Mouse (Mus musculus) adrenal gland, postnatal 14 days (tissue): ENCODE measurements around the gene Foxp1. TPM values are rescaled to one million over a fixed set of nuclear protein-coding genes. Genes with fewer than 3 reads are reported as not detected.

Experiments used
- DNase-seq: peaks from one replicate; pipeline ENCODE4 v3.0.0; 2021; ENCODE audit warnings: mixed read lengths
- total RNA-seq: library from RNA; stranded (reverse); gene quantifications from 2 replicates; pipeline ENCODE4 v1.2.3, GENCODE M21; 2021

The Foxp1 gene
- total RNA-seq, 1 experiment from 2014 or later, result 46.4 TPM

GRCm38 (mm10) chr6:99388741-99389675 lies 133.5 kb downstream of the Foxp1 start:
- DNase-seq, result peak; percentile 17

GRCm38 (mm10) chr6:99388023-99388422 lies 134.5 kb downstream of the Foxp1 start:
- no peak for DNase-seq

DNA sequence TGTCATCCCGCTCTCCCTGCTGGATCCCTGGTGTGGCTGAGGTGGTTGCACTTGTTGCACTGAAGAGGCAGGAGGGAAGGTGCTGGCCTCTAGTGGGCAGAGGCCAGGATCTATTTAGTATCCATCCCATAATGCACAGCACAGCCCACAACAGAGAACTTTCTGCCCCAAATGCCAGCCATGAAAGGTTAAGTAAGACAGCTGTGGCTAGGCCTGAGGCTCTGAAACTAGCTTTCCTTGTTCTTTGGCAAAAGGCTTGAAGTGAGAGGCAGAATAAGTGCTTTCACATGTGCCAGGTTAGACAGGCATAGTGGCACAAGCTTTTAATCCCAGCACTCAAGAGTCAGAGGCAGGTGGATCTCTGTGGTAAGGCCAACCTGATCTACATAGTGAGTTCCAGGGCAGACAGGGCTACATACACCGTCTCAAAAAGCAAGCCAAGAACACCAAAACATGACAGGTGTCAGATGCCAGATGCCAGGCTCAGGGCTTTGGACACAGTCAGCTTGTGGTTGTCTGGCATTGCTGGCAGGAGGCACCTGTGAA lies 137.4 kb downstream of the Foxp1 start:
- peak; percentile 55 for DNase-seq

- DNase-seq, result no peak
These were observed 138.6 kb downstream of the Foxp1 start for GRCm38 (mm10) chr6:99383846-99384472.

- no peak for DNase-seq
These were observed 142.4 kb downstream of the Foxp1 start for GRCm38 (mm10) chr6:99380146-99380545.

DNA sequence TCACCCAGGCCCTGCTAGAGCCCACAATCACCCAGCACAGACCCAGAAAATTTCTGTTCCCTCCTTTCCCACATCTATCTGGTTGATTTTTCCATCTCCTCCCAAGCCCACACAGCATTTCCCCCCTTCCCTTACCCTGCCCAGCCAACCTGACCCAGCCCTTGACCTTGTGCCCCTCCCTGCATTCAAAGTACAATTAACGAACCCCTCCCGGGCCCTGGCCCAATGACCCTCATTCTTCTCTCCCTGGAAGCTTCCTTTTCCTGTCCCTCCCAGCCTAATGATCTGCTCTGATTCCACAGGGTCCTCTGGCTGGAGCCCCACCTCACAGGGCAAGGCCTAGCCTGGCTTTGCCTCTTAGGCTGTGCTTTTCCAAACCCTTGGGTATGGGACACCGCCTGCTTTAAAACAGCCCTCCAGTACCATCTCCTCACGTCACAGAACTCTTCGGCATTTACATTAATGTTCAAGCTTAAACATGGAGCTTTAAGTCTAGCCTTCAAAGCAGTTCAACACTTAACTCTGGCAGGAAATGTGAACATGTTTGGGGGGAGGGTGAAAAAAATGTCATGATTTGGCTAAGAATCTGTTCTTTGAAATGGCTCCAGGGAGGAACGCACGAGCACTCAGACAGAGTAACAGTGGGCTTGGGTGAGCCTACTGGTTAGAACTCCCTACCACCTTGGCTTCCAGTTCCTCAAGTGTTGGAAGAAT lies 143.4 kb downstream of the Foxp1 start:
- peak; percentile 41 for DNase-seq

- DNase-seq, result no peak
These were observed 144.8 kb downstream of the Foxp1 start for GRCm38 (mm10) chr6:99377716-99378115.

DNA sequence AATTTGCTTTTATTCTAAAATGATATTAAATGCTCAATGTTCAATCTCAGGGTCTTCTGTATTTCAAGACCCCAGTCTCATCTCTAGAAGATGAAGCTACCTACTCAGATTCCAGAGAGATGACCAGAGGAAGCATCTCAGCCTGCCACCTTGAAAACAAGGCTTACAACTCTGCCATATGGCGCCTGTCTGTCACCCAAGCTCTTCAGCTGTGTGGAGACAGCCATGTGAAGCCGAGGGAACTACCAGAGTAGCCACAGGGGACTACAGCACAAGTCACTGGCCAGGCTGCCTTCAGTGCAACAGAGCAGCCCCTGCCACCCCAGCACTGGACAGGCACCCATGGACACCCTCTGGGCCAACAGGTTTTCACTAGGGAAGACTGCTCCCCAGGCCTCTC lies 145.4 kb downstream of the Foxp1 start:
- no peak for DNase-seq

DNA sequence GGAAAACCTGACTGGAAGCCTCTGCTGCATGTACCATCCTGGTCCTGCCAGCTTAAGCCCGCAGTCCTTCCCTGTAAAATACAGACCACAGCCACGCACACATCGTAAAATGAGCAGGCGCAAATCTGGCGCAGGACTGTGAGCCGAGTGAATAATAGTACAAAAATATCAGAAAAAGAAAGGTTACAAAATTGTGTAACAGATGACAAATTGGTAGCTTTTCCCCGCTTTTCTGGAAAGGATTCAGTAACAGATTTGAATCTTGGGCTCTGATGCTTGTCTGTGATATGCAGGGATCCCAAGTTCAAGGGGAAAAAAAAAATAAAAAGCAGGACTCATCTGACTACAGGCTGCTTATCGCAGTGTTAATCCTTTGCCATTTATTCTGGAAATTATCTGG lies 145.8 kb downstream of the Foxp1 start:
- DNase-seq, result no peak

DNA sequence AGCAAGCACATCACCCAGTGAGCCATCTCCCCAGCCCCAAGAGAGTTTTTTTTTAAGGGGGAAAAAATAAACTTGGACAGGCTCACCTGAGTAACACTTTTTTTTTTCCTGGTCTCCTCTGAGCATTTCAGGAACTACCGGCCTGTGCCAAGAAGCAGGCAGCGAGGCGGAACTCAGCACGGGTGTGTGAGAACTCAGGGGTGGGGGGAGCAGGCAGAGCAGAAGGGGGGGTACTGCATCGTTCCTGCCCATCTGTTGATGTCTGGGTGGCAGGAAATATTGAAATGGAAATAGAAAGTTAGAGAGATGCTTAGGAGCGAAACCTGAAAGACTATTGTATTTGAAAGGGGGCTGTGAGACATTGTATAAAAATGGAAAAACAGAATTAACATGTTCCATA lies 146.7 kb downstream of the Foxp1 start:
- no peak for DNase-seq

DNA sequence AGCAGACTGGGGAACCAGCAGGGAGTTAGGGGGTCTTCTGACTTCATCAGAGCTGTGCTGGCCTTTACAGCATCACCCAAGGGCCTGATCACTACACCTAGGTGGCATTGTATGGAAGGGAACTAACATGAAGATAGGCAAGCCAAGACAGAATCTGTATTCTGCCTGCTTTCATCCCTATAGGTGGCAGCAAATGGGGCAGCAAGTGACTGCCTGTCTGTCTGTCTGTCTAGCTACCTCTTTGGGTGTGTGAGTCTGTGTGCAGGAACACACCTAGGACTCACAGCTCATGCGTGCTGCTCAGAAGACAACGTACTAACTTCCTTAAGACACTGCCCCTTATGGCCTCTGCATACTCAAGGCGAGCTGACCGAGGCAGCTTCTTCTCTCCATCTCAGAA lies 147.1 kb downstream of the Foxp1 start:
- no peak for DNase-seq

DNA sequence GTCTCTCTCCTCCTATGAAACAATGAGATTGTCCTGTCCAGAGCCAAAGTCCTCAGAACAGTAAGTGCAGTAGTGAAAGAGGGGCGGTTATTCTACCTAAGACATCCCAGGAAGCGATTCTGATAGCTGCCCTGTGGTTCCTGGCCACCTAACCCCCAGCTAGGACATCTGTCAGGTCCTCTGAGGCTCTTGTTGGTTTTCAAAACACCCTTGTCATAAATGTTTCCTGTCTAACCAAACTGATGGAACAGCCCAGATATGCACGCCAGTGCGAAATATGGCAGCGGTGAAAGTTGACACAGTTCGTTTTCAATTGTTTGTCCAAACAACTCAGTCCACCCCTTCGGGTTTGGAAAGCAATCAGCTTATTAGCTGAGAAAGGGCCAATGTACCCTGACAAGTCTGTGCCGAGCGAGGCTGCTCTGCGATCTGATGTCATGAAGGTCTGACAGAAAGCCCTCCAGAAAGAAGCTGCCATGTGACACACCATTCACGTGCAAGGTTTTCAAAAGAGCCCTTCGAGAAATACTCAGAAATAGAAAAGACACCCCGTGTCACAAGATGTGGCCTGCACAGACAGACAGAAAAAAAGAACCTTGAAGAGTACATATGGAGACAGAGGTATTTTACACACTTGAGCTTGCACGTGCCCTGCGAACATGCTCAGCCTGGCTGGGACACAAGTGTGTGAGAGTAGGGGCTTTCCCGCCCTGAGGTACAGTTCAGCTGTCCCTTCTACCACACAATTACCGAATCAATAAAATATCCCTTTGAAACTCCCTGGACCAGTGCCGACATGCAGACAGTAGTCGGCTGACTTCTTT lies 147.9 kb downstream of the Foxp1 start:
- no peak for DNase-seq

DNA sequence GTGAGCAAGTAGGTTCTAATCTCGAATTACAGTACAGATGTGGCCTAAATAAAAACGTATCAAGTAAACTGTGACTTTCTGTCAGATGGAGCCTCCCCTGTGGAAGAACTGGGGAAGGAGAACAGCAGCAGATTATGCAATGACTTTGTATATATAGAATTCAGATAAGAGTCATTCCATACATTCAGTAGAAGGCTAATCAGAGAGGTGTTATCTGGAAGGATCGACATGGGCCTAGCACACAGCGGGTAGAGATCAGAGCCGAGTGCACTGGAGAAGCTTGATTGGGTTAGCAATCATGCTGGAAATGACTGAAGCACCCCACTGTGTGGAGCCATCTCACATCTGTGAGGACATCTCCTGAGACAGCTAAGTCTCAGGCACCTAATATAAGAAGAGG lies 150.1 kb downstream of the Foxp1 start:
- DNase-seq, result no peak

DNA sequence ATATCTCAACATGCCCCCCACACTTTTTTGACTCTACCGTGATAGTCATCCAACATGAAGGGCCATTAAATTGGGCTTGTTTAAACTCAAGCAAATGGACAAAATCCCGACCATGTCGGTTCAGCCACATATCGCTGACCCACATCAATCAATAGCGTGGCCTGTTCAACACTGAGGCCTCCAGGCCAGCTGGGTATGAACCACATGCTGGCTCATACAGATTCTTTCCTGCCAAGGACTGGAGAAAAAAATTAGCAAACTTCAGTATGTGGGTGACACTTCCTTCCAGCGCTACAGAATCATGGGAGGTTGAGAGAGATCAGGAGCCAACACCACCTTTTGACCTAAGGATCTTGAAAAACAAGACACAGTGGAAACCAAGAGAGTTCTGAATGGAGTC lies 150.5 kb downstream of the Foxp1 start:
- DNase-seq, result no peak

DNA sequence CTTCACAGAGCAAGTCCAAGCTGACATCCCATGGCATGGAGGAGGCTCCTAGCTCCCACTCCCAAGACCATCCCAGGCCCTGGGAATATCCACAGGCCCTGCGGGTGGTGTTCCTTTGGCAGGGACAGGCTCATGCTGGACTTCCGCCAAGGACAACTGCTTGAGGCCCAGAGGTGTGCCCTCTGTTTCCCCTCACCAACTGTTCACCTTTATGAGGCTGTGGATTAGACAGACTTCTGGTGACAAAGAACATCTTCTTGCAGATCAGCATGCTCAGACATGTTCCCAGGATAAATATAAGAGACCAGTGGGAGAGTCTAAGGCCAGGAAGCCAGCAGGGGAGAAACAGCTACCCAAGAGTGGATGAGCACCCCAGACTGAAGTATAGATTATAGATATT lies 152.6 kb downstream of the Foxp1 start:
- no peak for DNase-seq

GRCm38 (mm10) chr6:99369156-99369555 lies 153.4 kb downstream of the Foxp1 start:
- no peak for DNase-seq

DNA sequence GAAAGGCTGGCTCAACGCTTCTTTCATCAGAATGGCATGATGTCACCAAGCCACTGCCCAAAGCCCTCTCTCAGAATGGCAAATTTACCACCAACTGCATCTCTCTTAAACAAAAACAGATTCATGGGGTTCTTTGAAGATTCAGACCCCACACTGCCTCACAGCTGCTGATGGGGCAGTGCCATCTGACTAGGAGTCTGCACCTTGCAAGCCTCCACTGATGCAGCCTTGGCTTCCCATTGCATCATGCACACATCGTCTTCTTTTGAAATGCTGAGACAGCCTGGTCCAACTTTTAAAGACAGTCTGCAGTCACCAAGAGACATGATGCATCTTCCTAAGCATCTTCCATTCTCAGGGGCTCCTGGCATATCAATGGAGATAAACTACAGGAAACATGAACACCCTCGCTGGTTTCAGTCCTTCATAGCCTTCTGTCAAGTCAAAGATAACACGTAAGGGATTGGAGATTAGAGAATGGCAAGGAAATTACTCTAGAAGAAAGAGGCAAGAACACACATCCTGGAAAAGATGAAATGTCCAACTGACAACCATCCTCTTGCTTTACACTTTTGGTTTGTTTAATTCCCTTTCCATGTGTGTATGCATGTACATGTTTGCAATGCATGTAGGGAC lies 154.3 kb downstream of the Foxp1 start:
- no peak for DNase-seq

DNA sequence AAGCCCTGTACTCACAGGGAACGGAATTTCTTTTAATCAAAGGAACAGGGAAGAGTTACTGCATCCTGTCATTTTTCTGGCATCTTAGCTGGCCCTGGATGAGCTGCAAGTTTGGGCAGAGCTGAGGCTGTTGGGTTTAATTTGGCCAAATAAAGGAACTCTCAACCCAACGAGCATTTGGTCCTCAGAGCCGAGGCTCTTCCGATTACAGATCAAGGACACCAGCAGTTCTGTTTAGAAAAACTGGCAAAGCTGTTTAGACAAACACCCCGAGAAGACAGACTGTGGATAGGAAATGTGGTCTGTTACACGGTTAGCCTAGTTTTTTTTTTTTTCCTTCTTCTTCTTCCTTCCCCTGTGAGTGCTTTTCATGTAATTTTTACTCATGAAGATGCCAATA lies 158.0 kb downstream of the Foxp1 start:
- no peak for DNase-seq

GRCm38 (mm10) chr6:99360581-99360980 lies 161.9 kb downstream of the Foxp1 start:
- DNase-seq, result no peak

GRCm38 (mm10) chr6:99359765-99360499 lies 162.6 kb downstream of the Foxp1 start:
- no peak for DNase-seq
